Mouse (Mus musculus) G1E (cell line): ENCODE results near the gene Ube2g1.

ENCODE experiments used
- CTCF ChIP-seq: IDR thresholded peaks from 2 replicates; pipeline ENCODE4 v1.5.1; 2012; ENCODE audit warnings: low read depth, low read length, inconsistent platforms, mixed read lengths
- GATA1 ChIP-seq: IDR thresholded peaks from 2 replicates; pipeline ENCODE4 v1.6.1; 2012; ENCODE audit warnings: borderline replicate concordance, low read length, inconsistent platforms, mixed read lengths
- TAL1 ChIP-seq: conservative IDR thresholded peaks from 2 replicates; pipeline ENCODE4 v1.6.1; 2012; ENCODE audit warnings: low read depth, low read length, inconsistent platforms, mixed read lengths

DNA sequence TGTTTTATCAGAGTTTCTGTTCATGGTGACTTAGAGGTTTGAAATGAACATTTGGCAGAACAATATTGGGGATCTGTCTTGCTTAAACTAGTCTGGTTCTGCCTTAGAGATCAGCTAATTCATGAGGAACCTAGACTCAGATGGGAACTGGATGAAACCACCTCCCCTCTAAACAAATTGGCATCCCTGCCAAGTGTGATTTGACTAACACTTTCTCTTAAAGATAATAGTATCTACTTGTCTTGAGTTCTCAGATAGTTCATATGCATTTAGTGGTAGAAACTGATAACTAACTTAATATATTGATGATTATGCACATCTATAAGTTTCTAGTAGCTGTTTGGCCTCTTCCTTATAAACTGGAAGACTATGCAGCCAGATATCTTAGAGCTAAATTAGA is 79.6 kb downstream of the Ube2g1 start:
- TF ChIP-seq CTCF (no peak), GATA1 (no peak), TAL1 (no peak)
